Mouse (Mus musculus): Measurements from ENCODE around the gene Chrdl2. TPM values are rescaled to one million over a fixed set of nuclear protein-coding genes. Genes with fewer than 3 reads are reported as not detected.

Gene Chrdl2
- polyA plus RNA-seq, 1 experiment from 2014 or later = 0.16 TPM

- Histone ChIP-seq H3K27me3 (ENCODE audit: low read depth, poor library complexity, severe bottlenecking) (no peaks in the 10 kb centered on the region), H3K27ac (replicated peaks) (no peak overlapping the region), H3K9me3 (replicated peaks) (no peaks in the 10 kb centered on the region), H3K4me1 (no peaks in the 10 kb centered on the region), H3K36me3 (no peaks in the 10 kb centered on the region), H3K4me3 (no peak overlapping the region)
- 89% methylated on average over 7 of the region's 7 CpGs for WGBS
- DNase-seq (ENCODE audit: low spot score) = no peak
Measured at GRCm38 (mm10) chr7:99993159-99993558, 12.8 kb upstream of the Chrdl2 start.

GRCm38 (mm10) chr7:99995186-99995585, 10.8 kb upstream of the Chrdl2 start:
- no peak overlapping the region for H3K27ac ChIP-seq (replicated peaks)
- no peaks in the 10 kb centered on the region for H3K27me3 ChIP-seq (ENCODE audit: low read depth, poor library complexity, severe bottlenecking)
- H3K36me3 ChIP-seq = no peaks in the 10 kb centered on the region
- WGBS = 78% methylated on average over 7 of the region's 7 CpGs
- no peak overlapping the region for H3K4me3 ChIP-seq
- no peak for DNase-seq (ENCODE audit: low spot score)
- no peaks in the 10 kb centered on the region for H3K4me1 ChIP-seq
- H3K9me3 ChIP-seq (replicated peaks) = no peaks in the 10 kb centered on the region

DNA sequence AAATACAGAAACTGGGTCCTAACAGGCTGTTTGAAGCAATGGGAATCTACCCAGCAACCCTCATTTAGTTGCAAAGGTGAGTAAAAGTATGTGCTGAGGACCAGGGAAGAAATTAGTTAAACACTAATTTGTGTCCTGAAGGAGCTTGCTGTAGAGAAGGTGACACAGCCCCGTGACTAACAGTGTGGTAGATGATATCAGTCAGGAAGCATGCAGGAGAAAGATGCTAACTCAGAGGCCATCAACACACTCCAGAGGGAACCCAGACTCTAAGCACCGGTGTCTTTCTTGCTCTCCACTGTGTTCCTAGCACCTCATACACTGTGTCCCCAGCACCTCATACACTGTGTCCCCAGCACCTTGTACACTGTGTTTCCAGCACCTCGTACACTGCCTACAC, 7.3 kb upstream of the Chrdl2 start:
- Histone ChIP-seq H3K27ac (replicated peaks) (no peak overlapping the region), H3K36me3 (no peaks in the 10 kb centered on the region), H3K4me1 (no peaks in the 10 kb centered on the region), H3K27me3 (ENCODE audit: low read depth, poor library complexity, severe bottlenecking) (peaks cover 11% of the 10 kb centered on the region; the same call in 1 of the 2 replicates), H3K4me3 (no peak overlapping the region), H3K9me3 (replicated peaks) (no peaks in the 10 kb centered on the region)
- 83% methylated on average over 3 of the region's 3 CpGs for WGBS
- no peak for DNase-seq (ENCODE audit: low spot score)

DNA sequence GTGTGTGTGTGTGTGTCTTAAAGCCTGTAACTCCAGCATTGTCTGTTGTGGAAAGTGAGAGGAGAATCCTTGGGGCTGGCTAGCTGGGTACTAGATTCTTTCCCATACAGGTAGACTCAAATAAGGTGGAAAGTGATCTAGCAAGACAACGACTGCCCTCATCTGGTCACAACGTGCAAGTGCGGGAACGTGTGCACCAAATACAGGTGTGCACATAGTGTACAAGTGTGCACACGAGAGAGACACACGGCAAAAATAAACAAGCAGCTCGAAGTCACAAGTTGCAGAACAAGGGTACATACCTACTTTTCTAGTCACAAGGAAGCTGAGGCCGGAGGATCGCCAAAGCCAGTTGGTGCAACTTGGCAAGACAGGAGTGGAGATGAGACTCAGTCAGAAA, 2.2 kb upstream of the Chrdl2 start:
- 60% methylated on average over 9 of the region's 9 CpGs for WGBS
- no peak for DNase-seq (ENCODE audit: low spot score)
- Histone ChIP-seq H3K4me1 (peaks cover 16% of the 10 kb centered on the region), H3K9me3 (replicated peaks) (no peaks in the 10 kb centered on the region), H3K4me3 (no peak overlapping the region), H3K27ac (replicated peaks) (no peak overlapping the region), H3K27me3 (ENCODE audit: low read depth, poor library complexity, severe bottlenecking) (peaks cover 62% of the 10 kb centered on the region), H3K36me3 (no peaks in the 10 kb centered on the region)

DNA sequence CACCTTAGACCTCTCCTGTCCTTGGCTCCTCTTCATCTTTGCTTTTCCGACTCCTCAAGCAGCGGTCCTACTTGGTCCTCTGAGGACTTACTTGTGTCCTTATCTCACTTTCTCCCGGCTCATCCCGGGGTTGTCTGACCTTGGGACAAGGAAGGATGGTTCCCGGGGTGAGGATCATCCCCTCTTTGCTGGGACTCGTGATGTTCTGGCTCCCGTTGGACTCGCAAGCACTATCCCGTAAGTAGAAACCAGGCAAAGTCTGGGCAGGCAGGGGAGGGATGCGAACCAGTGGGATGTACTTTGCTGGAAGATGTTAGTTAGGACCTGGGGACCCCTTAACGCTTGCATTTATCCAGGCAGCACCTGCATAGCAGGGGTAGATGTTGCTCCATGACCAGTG, 439 bp downstream of the Chrdl2 start:
- Histone ChIP-seq H3K9me3 (replicated peaks) (no peaks in the 10 kb centered on the region), H3K27ac (replicated peaks) (no peak overlapping the region), H3K27me3 (ENCODE audit: low read depth, poor library complexity, severe bottlenecking) (peaks cover 81% of the 10 kb centered on the region), H3K36me3 (no peaks in the 10 kb centered on the region), H3K4me3 (peak overlapping the region; percentile 65), H3K4me1 (peaks cover 28% of the 10 kb centered on the region)
- DNase-seq (ENCODE audit: low spot score) = peak; percentile 24
- WGBS = 6% methylated on average over 11 of the region's 11 CpGs

DNA sequence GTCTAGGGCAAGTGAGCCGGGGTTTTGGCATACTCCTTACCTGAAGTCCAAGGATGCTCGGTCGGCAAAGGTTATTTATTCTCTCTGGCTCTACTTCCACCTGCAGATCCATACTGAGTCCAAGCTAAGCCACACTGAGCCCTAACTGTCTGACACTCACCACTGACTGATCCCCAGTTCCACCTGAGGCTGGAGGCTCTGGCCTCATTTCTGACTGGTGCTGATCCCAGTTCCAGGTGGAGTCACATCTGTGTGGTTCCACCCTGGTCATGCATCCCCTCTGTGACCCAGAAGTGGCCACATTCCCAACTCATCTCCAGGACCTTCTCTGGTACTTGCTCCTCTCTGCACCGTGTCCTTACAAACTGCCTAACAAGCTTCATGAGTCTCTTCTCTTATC, 2.8 kb downstream of the Chrdl2 start:
- WGBS = 92% methylated on average over 4 of the region's 4 CpGs
- H3K36me3 ChIP-seq = no peaks in the 10 kb centered on the region
- H3K27ac ChIP-seq (replicated peaks) = no peak overlapping the region
- peaks cover 69% of the 10 kb centered on the region for H3K27me3 ChIP-seq (ENCODE audit: low read depth, poor library complexity, severe bottlenecking)
- no peak for DNase-seq (ENCODE audit: low spot score)
- no peak overlapping the region for H3K4me3 ChIP-seq
- no peaks in the 10 kb centered on the region for H3K9me3 ChIP-seq (replicated peaks)
- H3K4me1 ChIP-seq = peaks cover 33% of the 10 kb centered on the region

- Histone ChIP-seq H3K9me3 (replicated peaks) (no peaks in the 10 kb centered on the region), H3K4me3 (no peak overlapping the region), H3K4me1 (peaks cover 33% of the 10 kb centered on the region), H3K36me3 (no peaks in the 10 kb centered on the region), H3K27me3 (ENCODE audit: low read depth, poor library complexity, severe bottlenecking) (peaks cover 60% of the 10 kb centered on the region), H3K27ac (replicated peaks) (no peak overlapping the region)
- 15% methylated on average over 11 of the region's 11 CpGs for WGBS
- peak; percentile 77 for DNase-seq (ENCODE audit: low spot score)
Measured at GRCm38 (mm10) chr7:100009640-100010039, 3.7 kb downstream of the Chrdl2 start.

- no peaks in the 10 kb centered on the region for H3K9me3 ChIP-seq (replicated peaks)
- H3K4me3 ChIP-seq = no peak overlapping the region
- H3K27ac ChIP-seq (replicated peaks) = no peak overlapping the region
- no peaks in the 10 kb centered on the region for H3K36me3 ChIP-seq
- no peak for DNase-seq (ENCODE audit: low spot score)
- H3K4me1 ChIP-seq = peaks cover 27% of the 10 kb centered on the region
- WGBS = 62% methylated on average over 5 of the region's 5 CpGs
- peaks cover 49% of the 10 kb centered on the region for H3K27me3 ChIP-seq (ENCODE audit: low read depth, poor library complexity, severe bottlenecking)
Measured at GRCm38 (mm10) chr7:100010711-100011110, 4.7 kb downstream of the Chrdl2 start.

GRCm38 (mm10) chr7:100012085-100012484, 6.1 kb downstream of the Chrdl2 start:
- Histone ChIP-seq H3K27me3 (ENCODE audit: low read depth, poor library complexity, severe bottlenecking) (peaks cover 36% of the 10 kb centered on the region), H3K4me3 (no peak overlapping the region), H3K36me3 (no peaks in the 10 kb centered on the region), H3K9me3 (replicated peaks) (no peaks in the 10 kb centered on the region), H3K4me1 (peaks cover 17% of the 10 kb centered on the region; the same call in 1 of the 2 replicates), H3K27ac (replicated peaks) (no peak overlapping the region)
- DNase-seq (ENCODE audit: low spot score) = no peak
- 67% methylated on average over 8 of the region's 8 CpGs for WGBS

DNA sequence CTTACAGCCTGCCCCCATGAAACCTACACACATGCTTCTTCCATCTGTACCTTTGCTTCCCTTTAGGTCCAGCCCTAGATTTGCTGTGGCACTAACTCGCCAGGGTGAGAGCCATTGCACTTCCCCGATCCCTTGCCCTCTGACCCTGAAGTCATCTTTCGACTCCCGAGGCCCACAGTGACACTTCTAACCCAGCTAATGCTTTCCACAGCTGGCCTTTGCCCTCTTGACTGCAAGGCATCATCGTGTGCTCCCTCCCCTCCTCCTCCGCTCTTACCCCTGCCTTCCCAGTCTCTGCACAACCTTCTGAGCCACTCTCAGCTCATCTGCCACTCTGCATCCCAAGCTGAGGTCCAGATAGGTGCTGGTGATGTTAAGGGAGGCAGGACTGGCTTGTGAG, 6.5 kb downstream of the Chrdl2 start:
- no peak overlapping the region for H3K4me3 ChIP-seq
- H3K27me3 ChIP-seq (ENCODE audit: low read depth, poor library complexity, severe bottlenecking) = peaks cover 31% of the 10 kb centered on the region
- WGBS = 45% methylated on average over 6 of the region's 6 CpGs

DNA sequence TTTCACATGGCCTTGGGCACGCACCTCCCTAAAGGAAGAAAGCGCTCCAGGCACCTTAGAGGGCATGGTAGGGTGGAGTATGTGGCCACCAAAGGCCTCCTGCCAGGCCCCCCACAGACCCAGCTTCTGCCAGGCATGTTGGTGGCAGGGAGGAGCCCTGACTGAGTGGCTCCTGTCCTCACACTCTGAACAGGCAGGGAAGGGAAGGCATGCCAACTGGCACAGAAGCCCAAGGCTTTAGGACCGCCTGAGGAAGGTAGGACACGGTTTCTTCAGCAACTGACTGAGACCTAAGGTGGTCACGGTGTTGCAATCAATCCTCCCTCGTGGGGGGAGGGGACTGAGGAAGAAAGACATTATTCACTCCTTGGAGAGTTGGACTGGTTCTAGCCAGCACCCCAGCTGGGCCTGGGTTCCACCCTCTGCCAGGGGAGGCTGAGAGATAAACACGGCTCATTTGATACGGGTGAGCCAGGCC, 8.2 kb downstream of the Chrdl2 start:
- DNase-seq (ENCODE audit: low spot score) = no peak
- H3K36me3 ChIP-seq = no peaks in the 10 kb centered on the region
- peaks cover 15% of the 10 kb centered on the region for H3K27me3 ChIP-seq (ENCODE audit: low read depth, poor library complexity, severe bottlenecking)
- peaks cover 17% of the 10 kb centered on the region; the same call in 1 of the 2 replicates for H3K4me1 ChIP-seq
- no peaks in the 10 kb centered on the region for H3K9me3 ChIP-seq (replicated peaks)
- 70% methylated on average over 8 of the region's 8 CpGs for WGBS
- 0 out of 2 replicates have a peak overlapping the region, but pooled peaks have one; percentile 6 for H3K27ac ChIP-seq (replicated peaks)
- H3K4me3 ChIP-seq = no peak overlapping the region

More for the DNA sequence above, 6.5 kb downstream of the Chrdl2 start:
- no peak overlapping the region for H3K27ac ChIP-seq (replicated peaks)
- peaks cover 17% of the 10 kb centered on the region; the same call in 1 of the 2 replicates for H3K4me1 ChIP-seq
- no peaks in the 10 kb centered on the region for H3K36me3 ChIP-seq
- H3K9me3 ChIP-seq (replicated peaks) = no peaks in the 10 kb centered on the region
- DNase-seq (ENCODE audit: low spot score) = no peak

- Histone ChIP-seq H3K27me3 (ENCODE audit: low read depth, poor library complexity, severe bottlenecking) (no peaks in the 10 kb centered on the region; the same call in 1 of the 2 replicates), H3K27ac (replicated peaks) (no peak overlapping the region), H3K9me3 (replicated peaks) (no peaks in the 10 kb centered on the region), H3K36me3 (no peaks in the 10 kb centered on the region), H3K4me1 (0 out of 2 replicates have a peak, but pooled peaks cover 2% of the 10 kb centered on the region), H3K4me3 (no peak overlapping the region)
- DNase-seq (ENCODE audit: low spot score) = no peak
- WGBS = 92% methylated on average over 8 of the region's 8 CpGs
Measured at GRCm38 (mm10) chr7:100017056-100017455, 11.1 kb downstream of the Chrdl2 start.

DNA sequence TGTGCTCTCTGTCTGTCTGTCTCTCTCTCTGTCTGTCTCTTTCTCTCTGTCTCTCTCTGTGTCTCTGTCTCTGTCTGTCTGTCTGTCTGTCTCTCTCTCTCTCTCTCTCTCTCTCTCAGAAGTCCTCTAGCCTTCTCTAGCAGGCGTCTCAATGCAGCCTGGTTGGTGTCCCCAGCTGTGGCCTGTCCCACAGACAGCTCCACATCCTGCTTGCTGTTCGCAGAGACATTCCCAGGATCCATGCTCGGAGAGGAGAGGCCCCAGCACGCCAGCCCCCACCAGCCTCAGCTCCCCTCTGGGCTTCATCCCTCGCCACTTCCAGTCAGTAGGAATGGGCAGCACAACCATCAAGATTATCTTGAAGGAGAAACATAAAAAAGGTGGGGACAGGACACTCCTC, 21.4 kb downstream of the Chrdl2 start:
- H3K27ac ChIP-seq (replicated peaks) = no peak overlapping the region
- H3K36me3 ChIP-seq = no peaks in the 10 kb centered on the region
- H3K9me3 ChIP-seq (replicated peaks) = no peaks in the 10 kb centered on the region
- WGBS = 72% methylated on average over 5 of the region's 5 CpGs
- DNase-seq (ENCODE audit: low spot score) = no peak
- H3K27me3 ChIP-seq (ENCODE audit: low read depth, poor library complexity, severe bottlenecking) = no peaks in the 10 kb centered on the region
- H3K4me3 ChIP-seq = no peak overlapping the region
- no peaks in the 10 kb centered on the region for H3K4me1 ChIP-seq

DNA sequence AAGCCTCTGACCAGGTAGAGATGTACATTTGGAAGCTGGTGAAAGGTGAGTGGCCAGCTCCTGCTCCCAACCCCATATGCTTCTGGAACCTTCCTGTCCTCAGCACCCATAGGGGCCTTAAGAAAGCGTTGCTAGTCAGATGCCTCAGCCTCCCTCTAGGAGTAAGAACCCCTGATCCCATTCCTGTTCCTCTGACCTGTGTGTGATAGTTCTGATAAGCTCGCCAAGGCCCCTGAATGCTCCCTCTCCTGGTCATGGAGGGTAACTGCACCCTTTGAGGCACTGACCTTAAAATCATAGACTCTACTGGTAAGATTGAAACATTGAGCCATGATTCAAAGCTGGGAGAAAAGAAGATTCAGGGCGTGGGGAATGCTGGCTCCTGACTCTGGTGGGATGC, 23.3 kb downstream of the Chrdl2 start:
- H3K4me3 ChIP-seq = no peak overlapping the region
- no peak overlapping the region for H3K27ac ChIP-seq (replicated peaks)
- no peaks in the 10 kb centered on the region for H3K9me3 ChIP-seq (replicated peaks)
- peak; percentile 29 for DNase-seq (ENCODE audit: low spot score)
- no peaks in the 10 kb centered on the region for H3K4me1 ChIP-seq
- no peaks in the 10 kb centered on the region for H3K36me3 ChIP-seq
- H3K27me3 ChIP-seq (ENCODE audit: low read depth, poor library complexity, severe bottlenecking) = no peaks in the 10 kb centered on the region
- WGBS = 35% methylated on average over 3 of the region's 3 CpGs

All from midbrain, embryonic 10.5 days (tissue).